Mouse (Mus musculus) stomach, embryonic 15.5 days (tissue): ENCODE results near the gene 2210016F16Rik. TPM values are rescaled to one million over a fixed set of nuclear protein-coding genes. Genes with fewer than 3 reads are reported as not detected.
"Not testable (repeated sequence)": the region's sequence is repeated elsewhere in the genome, so short reads cannot be mapped to it uniquely, and the experiment has no call there.

Experiments used
- ATAC-seq: fragments of 200-750 bp; cut with Nextera tagmentation; 2 replicates; pipeline ENCODE4 v1.8.0; 2017; ENCODE audit warnings: low read depth, moderate number of reproducible peaks, moderate TSS enrichment; ENCODE audit not compliant: insufficient read depth, low FRiP score
- H3K27ac ChIP-seq: fragments of 300-500 bp; sonication (generic); 2 replicates; pipeline ENCODE4 v1.5.1; 2015; ENCODE audit warnings: mild to moderate bottlenecking, inconsistent platforms
- H3K27me3 ChIP-seq: fragments of 300-500 bp; sonication (generic); replicated peaks from 2 replicates; pipeline ENCODE4 v1.6.1; 2015; ENCODE audit warnings: inconsistent platforms
- H3K36me3 ChIP-seq: fragments of 300-500 bp; sonication (generic); 2 replicates; pipeline ENCODE4 v1.6.1; 2015; ENCODE audit warnings: inconsistent platforms
- H3K4me1 ChIP-seq: fragments of 300-500 bp; sonication (generic); 2 replicates; pipeline ENCODE4 v1.6.1; 2015; ENCODE audit warnings: inconsistent platforms
- H3K4me2 ChIP-seq: fragments of 300-500 bp; sonication (generic); 2 replicates; pipeline ENCODE4 v1.6.1; 2015; ENCODE audit warnings: mild to moderate bottlenecking, inconsistent platforms
- H3K4me3 ChIP-seq: fragments of 300-500 bp; sonication (generic); replicated peaks from 2 replicates; pipeline ENCODE4 v1.5.1; 2015; ENCODE audit warnings: inconsistent platforms
- H3K9ac ChIP-seq: fragments of 300-500 bp; sonication (generic); 2 replicates; pipeline ENCODE4 v1.6.1; 2015; ENCODE audit warnings: inconsistent platforms
- H3K9me3 ChIP-seq: fragments of 300-500 bp; sonication (generic); 2 replicates; pipeline ENCODE4 v1.6.1; 2016; ENCODE audit warnings: inconsistent platforms
- WGBS: fragments of 180-500 bp; shearing (Covaris S2); methylation state at CpG from one replicate; pipeline ENCODE4 v1.1.7; 2015; 5-methylcytosine and 5-hydroxymethylcytosine counted together
- polyA plus RNA-seq: library from polyadenylated mRNA; unstranded; fragments of >200 nt; fragmentation: Nextera tagmentation; extraction: Ambion mirVana; gene quantifications from 2 replicates; pipeline ENCODE4 v1.2.1, GENCODE M21; 2015

2210016F16Rik gene
- polyA plus RNA-seq, 1 experiment from 2014 or later: 34.6 TPM

GRCm38 (mm10) chr13:58401135-58402002 lies 16.3 kb upstream of the 2210016F16Rik start:
- Histone ChIP-seq H3K4me3 (peak overlapping the region; percentile 98), H3K9me3 (no peaks in the 10 kb centered on the region), H3K4me2 (peak overlapping the region; percentile 66), H3K36me3 (peaks cover 10% of the 10 kb centered on the region), H3K27ac (peak overlapping the region; percentile 98), H3K27me3 (no peaks in the 10 kb centered on the region), H3K4me1 (peaks cover 3% of the 10 kb centered on the region; the same call in 1 of the 2 replicates), H3K9ac (peak overlapping the region; percentile 100)
- WGBS: under 1% methylated on average over 92 of the region's 100 CpGs
- peak; percentile 17 for ATAC-seq

DNA sequence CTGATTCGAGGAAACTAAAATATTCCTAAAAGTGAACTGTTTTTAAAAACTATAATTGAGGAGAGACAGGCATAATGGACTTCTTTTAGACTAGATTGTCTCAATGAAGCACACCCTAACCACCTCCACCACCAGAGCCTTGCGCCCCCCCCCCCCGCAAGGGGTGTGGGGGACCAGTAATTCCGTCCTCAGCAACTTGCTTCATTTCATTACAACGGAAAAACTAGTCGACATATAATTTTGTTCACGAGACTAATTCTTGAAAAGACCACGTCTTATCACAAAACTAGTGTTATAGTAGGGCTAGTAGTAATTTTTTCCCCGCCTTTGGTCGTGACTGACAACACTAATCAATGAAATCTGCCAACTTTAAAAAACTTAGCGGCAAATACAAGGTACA lies 15.6 kb upstream of the 2210016F16Rik start:
- H3K4me2 ChIP-seq: peak overlapping the region; percentile 66
- peaks cover 3% of the 10 kb centered on the region; the same call in 1 of the 2 replicates for H3K4me1 ChIP-seq
- H3K9me3 ChIP-seq: no peaks in the 10 kb centered on the region
- peak overlapping the region; percentile 98 for H3K4me3 ChIP-seq
- H3K27me3 ChIP-seq: no peaks in the 10 kb centered on the region
- H3K9ac ChIP-seq: peak overlapping the region; percentile 100; the same call in 1 of the 2 replicates
- 1% methylated on average over 11 of the region's 11 CpGs for WGBS
- no peak for ATAC-seq
- peaks cover 15% of the 10 kb centered on the region for H3K36me3 ChIP-seq
- no peak overlapping the region for H3K27ac ChIP-seq

DNA sequence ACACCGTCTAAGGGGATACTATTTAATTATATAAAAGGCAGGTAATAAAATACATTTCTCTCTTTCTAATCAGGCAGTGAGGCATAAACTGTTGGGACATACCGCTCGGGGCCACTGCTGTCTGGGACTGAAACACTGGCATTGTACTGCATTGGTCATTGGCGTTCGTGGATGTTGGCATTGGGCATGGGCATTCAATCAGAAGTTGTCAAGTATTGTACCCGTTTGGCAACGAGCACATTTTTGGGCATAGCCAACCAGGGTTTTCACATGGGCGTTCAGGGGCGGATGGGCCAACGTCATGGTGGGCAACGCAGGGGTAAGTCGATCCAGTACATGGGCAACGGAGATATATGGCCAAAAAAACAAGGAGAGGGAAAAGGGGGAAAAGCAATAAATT lies 12.6 kb upstream of the 2210016F16Rik start:
- H3K9ac ChIP-seq: no peak overlapping the region
- 86% methylated on average over 13 of the region's 13 CpGs for WGBS
- no peak for ATAC-seq

DNA sequence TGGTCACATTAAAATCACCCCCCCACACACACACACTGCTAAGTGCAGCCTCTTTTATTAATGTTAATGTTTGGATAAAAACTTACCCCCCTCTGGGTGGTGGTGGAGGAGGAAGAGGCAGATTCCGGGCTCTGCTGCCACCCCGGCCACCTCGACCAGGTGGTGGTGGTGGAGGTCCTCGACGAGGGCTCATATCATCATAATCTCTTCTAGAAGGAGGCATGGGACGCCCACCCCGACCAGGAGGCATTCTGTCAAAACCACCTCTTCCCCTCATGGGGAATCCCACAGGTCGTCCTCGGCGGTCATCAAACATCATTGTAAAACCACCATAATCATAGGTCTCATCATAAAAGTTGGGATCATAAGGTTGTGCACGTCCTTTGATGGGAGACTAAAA lies 9.4 kb upstream of the 2210016F16Rik start:
- not testable (repeated sequence) for H3K27me3 ChIP-seq
- 85% methylated on average over 11 of the region's 11 CpGs for WGBS

More for the DNA sequence above, 12.6 kb upstream of the 2210016F16Rik start:
- H3K27ac ChIP-seq: no peak overlapping the region
- H3K4me1 ChIP-seq: no peaks in the 10 kb centered on the region
- no peaks in the 10 kb centered on the region for H3K9me3 ChIP-seq
- H3K27me3 ChIP-seq: no peaks in the 10 kb centered on the region
- H3K4me2 ChIP-seq: no peak overlapping the region
- H3K4me3 ChIP-seq: no peak overlapping the region
- H3K36me3 ChIP-seq: peaks cover 28% of the 10 kb centered on the region

DNA sequence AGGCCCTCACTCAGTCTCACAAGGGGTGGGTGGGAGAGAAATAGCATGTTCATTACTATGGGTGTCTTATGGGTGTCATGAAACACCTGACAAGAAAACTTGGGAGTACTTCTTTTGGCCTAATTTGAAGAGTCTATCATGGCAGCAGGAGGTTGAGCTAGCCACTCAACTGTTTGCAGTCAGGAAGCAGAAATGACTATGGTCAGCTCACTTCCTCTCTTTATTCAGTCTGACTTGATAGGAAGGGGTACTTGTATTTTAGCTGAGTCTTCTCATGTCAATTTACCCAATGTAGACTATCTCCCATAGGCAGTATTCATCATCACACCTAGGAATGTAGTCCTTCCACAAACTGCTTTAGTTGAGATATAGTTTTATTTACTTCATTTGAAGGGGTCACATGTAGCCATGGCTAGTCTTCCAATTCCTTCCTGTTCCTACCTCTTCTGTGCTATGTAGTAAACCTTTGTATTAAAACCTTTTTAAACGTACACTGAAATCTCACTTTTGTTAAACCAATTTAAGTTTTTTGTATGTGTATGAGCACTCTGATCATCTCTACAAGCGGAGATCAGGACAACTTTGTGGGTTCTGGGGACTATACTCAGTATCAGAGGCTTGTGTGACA lies 4.4 kb upstream of the 2210016F16Rik start:
- 73% methylated on average over 2 of the region's 2 CpGs for WGBS
- Histone ChIP-seq H3K9me3 (no peaks in the 10 kb centered on the region), H3K36me3 (peaks cover 15% of the 10 kb centered on the region), H3K27me3 (no peaks in the 10 kb centered on the region), H3K9ac (no peak overlapping the region), H3K4me2 (no peak overlapping the region), H3K4me1 (no peaks in the 10 kb centered on the region), H3K27ac (no peak overlapping the region), H3K4me3 (no peak overlapping the region)
- ATAC-seq: no peak

More for the DNA sequence above, 9.4 kb upstream of the 2210016F16Rik start:
- not testable (repeated sequence) for ATAC-seq, H3K9me3 ChIP-seq, H3K4me3 ChIP-seq, H3K9ac ChIP-seq, H3K4me2 ChIP-seq, H3K4me1 ChIP-seq, H3K27ac ChIP-seq
- H3K36me3 ChIP-seq: peaks cover 38% of the 10 kb centered on the region

GRCm38 (mm10) chr13:58388379-58388778 lies 3.4 kb upstream of the 2210016F16Rik start:
- no peak for ATAC-seq
- peaks cover 11% of the 10 kb centered on the region for H3K36me3 ChIP-seq
- no peaks in the 10 kb centered on the region for H3K9me3 ChIP-seq
- no peak overlapping the region for H3K4me2 ChIP-seq
- WGBS: 47% methylated on average over 3 of the region's 3 CpGs
- H3K27ac ChIP-seq: no peak overlapping the region; the same call in 1 of the 2 replicates
- no peaks in the 10 kb centered on the region for H3K27me3 ChIP-seq
- H3K4me1 ChIP-seq: 0 out of 2 replicates have a peak, but pooled peaks cover 3% of the 10 kb centered on the region
- H3K9ac ChIP-seq: no peak overlapping the region
- H3K4me3 ChIP-seq: no peak overlapping the region

GRCm38 (mm10) chr13:58387948-58388347 lies 2.9 kb upstream of the 2210016F16Rik start:
- 11% methylated on average over 7 of the region's 7 CpGs for WGBS
- Histone ChIP-seq H3K36me3 (peaks cover 11% of the 10 kb centered on the region), H3K27ac (no peak overlapping the region), H3K4me1 (0 out of 2 replicates have a peak, but pooled peaks cover 3% of the 10 kb centered on the region), H3K4me3 (no peak overlapping the region), H3K9ac (no peak overlapping the region), H3K27me3 (no peaks in the 10 kb centered on the region), H3K9me3 (no peaks in the 10 kb centered on the region), H3K4me2 (no peak overlapping the region)
- ATAC-seq: no peak; the same call in 1 of the 2 replicates

GRCm38 (mm10) chr13:58385547-58385920 lies 509 bp upstream of the 2210016F16Rik start:
- Histone ChIP-seq H3K27me3 (no peaks in the 10 kb centered on the region), H3K4me2 (peak overlapping the region; percentile 93), H3K4me1 (0 out of 2 replicates have a peak, but pooled peaks cover 3% of the 10 kb centered on the region), H3K27ac (no peak overlapping the region), H3K9me3 (peaks cover 6% of the 10 kb centered on the region; the same call in 1 of the 2 replicates), H3K4me3 (peak overlapping the region; percentile 72), H3K36me3 (peaks cover 20% of the 10 kb centered on the region), H3K9ac (0 out of 2 replicates have a peak overlapping the region, but pooled peaks have one; percentile 63)
- WGBS: 80% methylated on average over 7 of the region's 7 CpGs
- no peak for ATAC-seq

DNA sequence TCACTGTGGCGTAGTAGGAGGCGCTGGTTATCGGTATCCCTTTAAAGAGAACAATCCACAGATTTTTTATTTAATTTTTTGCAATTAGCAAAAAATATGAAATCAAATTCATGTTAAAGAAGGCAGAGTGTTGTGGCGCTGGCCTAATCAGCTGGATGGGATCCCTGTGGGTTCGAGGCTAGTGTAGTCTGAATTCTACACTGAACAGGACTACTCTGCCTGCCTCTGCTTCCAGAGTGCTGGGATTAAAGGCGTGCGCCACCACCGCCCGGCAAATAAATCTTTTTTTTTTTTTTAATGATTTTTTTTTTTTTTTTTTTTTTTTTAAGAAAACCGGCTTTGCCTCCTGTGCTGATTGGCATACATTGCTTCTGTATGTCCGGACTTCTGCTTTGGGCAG lies 654 bp downstream of the 2210016F16Rik start:
- Histone ChIP-seq H3K4me2 (peak overlapping the region; percentile 93), H3K27me3 (no peaks in the 10 kb centered on the region), H3K27ac (no peak overlapping the region), H3K4me1 (0 out of 2 replicates have a peak, but pooled peaks cover 3% of the 10 kb centered on the region), H3K9me3 (peaks cover 6% of the 10 kb centered on the region; the same call in 1 of the 2 replicates), H3K36me3 (peaks cover 25% of the 10 kb centered on the region), H3K9ac (peak overlapping the region; percentile 63), H3K4me3 (peak overlapping the region; percentile 72)
- 37% methylated on average over 11 of the region's 11 CpGs for WGBS
- ATAC-seq: no peak

GRCm38 (mm10) chr13:58373153-58373470 lies 11.9 kb downstream of the 2210016F16Rik start:
- H3K36me3 ChIP-seq: no peaks in the 10 kb centered on the region
- H3K4me3 ChIP-seq: no peak overlapping the region
- ATAC-seq: no peak
- WGBS: 80% methylated on average over 2 of the region's 2 CpGs
- H3K4me1 ChIP-seq: no peaks in the 10 kb centered on the region
- H3K9ac ChIP-seq: no peak overlapping the region
- no peak overlapping the region for H3K4me2 ChIP-seq
- H3K27ac ChIP-seq: no peak overlapping the region
- no peaks in the 10 kb centered on the region for H3K27me3 ChIP-seq
- no peaks in the 10 kb centered on the region for H3K9me3 ChIP-seq

DNA sequence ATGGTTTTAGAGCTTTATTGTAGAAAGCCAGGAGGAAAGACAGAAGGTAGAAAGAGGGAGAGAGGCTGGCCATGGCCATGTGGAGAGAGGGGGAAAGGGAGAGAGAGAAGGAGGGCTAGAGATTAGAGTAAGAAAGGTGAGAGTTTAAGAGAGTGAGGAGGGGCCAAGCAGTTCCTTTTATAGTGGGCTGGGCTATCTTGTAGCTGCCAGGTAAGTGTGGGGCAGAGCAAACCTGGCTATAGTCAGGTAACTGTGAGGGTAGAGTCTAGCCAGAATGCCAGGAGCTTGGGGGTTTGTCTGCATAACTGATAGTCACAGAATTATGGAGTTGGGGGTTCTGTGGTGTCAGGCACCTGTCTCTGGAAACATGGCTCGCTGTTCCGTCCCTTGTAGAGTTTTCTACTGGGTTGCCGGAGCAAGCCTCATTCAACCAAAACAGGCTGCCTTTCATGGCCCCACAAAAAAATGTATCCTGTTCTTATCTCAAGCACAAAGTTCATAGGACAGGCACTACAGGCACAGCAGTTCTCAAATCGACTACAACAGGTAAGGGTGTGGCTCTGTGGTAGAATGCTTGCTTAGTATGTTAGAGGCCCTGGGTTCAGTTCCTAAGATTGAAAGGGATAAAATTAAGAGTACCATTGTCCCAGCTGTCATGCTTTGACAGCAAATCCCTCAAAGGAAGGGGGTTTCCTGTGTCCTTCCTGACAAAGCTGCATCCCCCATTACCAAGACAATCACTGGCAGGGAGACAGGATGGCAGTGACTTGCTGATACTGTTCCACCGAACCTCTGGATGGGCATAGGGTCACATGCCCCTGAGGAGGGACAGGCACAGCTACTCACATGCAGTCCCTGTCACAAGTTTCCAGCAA lies 12.5 kb downstream of the 2210016F16Rik start:
- ATAC-seq: peak; percentile 53; the same call in 1 of the 2 replicates
- H3K9me3 ChIP-seq: no peaks in the 10 kb centered on the region
- no peaks in the 10 kb centered on the region for H3K36me3 ChIP-seq
- no peak overlapping the region for H3K4me3 ChIP-seq
- no peak overlapping the region for H3K27ac ChIP-seq
- no peak overlapping the region for H3K9ac ChIP-seq
- H3K27me3 ChIP-seq: no peaks in the 10 kb centered on the region
- 69% methylated on average over 5 of the region's 5 CpGs for whole genome bisulfite sequencing
- H3K4me1 ChIP-seq: no peaks in the 10 kb centered on the region
- no peak overlapping the region for H3K4me2 ChIP-seq
